Mouse (Mus musculus): Measurements from ENCODE around the gene Rplp0.
"Not testable (repeated sequence)": the region's sequence is repeated elsewhere in the genome, so short reads cannot be mapped to it uniquely, and the experiment has no call there.

Rplp0 gene

DNA sequence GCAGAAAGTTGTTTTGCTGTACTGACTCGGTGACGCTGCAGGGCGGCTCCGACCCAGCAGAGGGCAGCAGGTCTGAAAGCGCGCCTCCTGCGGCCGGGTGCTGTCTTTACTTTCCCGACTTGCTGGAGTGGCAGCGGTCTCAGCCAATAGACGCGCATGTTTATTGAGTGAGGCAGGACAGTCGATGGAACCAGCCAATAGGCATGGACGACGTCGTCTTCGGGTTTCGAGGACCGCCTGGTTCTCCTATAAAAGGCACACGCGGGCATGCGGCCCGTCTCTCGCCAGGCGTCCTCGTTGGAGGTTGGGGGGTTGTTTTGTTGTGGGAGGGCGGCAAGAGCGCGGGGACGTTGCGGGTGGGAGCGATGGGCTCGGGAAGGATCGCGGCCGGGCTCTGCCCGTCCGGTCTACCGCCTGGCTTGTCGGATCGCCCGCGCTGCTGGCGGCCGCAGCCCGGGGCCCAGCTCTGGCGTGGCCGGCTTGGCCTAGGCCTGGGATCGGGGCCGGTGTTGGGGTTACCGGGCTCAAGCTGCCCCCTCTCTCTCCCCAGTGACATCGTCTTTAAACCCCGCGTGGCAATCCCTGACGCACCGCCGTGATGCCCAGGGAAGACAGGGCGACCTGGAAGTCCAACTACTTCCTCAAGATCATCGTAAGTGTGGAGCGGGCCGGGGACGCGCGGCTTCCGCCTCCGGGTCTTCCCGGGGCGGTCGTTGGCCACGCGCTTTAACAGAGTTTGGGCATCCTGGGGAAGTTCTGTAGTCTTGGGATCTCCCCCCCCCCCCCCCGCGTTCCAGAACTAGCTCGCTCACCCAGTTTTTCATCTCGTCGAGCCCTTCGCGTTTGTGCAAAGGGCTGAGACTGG, at the start of gene Rplp0:
TSS of gene Rplp0 (plus strand) at position 231 of the 865 bp plus-strand sequence.
- DNase-seq = peak; percentile 98 to 100

DNA sequence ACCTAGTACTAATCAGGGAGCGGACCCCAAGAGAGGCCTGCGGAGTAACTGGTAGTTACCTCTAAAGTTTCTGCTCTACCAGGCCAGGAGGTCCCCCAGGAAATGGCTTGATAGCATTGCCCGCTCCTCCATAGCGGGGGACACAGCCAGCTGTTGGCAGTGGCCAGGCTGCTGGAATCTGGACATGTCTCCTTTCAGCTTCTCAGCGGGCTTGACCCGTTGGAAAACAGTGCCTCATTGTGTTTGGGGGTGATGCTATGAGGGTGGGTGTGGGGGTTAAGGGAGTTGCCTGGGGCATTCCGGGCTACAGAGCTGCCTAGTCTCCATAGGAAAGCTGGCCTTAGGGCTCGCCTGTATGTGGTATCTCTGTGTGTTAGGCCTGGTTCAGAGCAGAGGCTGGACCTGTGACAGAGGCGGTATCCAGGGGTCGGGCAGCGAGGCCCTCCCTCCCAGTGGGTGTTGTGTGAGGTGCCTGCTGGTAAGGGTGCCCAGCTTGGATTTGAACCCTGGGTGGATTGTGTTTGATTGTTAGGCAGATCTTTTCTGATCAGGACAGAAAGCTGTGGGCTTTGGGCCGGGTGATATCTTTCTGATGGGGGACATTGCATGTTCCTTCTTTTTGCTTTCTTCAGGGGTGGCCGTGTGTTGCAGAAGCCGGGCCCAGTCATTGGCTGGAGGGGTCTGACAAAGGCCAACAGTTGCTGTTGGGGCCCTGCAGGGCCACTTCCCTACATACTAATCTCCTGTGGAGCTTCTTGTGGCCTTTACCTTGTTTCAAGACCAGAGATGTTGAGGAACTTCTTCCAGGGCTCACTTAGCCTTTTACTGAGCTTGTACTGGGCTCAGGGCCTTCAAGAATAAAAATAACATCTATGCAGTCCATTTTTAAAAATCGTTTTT, 49.2 kb upstream of the Rplp0 start:
- DNase-seq = no peak

DNA sequence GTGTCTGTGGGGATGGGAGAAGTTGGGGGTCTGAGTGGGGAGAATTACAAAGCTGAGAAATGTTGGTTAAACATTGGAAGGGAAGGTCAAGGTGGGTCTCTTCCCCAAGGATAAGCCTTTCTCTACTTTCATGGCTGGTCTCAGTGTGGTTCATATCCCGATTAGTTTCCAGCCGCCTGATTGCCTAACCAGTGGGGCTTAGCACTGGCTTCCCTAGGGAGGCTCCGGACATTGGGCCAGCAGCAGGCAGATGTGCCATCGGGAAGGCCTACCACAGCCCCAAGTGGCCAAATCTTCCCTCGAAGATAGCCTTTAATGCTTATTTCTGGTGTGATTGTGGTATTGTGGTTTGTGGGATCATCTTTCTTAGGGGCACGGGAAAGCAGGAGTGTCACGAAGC, 46.9 kb upstream of the Rplp0 start:
- DNase-seq = no peak

DNA sequence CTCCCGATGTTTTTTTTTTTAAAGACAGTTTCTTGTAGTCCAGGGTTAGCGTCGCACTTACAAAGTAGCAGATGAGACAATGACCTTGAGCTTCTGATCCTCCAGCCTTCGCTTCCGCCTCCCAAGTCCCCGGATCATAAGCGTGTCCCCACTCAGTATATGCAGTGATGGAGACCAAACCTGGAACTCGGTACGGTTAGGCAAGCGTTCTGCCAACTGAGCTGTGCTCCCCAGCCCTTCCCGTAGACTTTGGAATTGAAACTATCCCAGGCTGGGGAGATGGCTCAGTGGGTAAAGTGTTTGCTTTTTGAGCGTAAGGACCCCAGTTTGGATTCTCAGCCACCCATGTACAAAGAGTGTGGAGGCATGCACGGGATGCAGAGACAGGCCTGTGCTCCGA, 46.0 kb upstream of the Rplp0 start:
- no peak for DNase-seq

DNA sequence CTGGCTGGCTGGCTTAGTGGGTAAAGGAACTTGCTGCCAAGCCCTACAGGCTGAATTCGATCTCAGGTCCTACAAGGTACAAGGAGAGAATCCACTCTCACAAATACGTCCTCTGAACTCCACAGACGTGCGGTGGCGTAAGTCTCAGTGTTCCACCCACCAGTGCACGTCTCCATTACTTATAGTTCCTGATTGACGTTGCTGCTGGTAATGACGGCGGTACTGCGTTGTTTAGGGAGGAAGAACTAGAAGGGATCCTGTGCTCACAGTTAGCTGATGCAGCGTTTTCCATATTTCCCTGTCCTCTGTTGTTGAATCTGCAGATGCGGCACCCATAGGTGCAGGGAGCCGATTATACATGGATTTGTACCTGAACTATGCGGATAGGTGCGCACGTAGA, 45.5 kb upstream of the Rplp0 start:
- DNase-seq = no peak

DNA sequence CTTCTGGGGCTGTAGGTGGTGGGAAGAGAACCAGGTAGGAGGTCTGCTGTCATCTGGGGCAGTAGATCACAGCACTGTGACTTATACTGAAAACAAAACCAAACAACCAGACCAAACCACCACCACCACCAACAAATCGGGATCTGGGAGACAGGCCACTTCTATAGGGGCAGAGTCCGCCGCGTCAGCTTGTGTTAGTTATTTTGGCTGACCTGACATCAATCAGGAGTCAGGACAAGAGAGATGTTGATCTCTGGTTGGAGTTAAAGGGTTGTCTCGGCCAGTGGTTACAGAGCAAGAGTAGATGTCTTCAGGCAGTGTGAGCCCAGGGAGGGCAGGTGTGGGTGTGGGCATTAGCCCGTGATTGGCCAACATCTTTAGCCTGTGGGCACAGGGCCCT, 44.9 kb upstream of the Rplp0 start:
- no peak for DNase-seq

DNA sequence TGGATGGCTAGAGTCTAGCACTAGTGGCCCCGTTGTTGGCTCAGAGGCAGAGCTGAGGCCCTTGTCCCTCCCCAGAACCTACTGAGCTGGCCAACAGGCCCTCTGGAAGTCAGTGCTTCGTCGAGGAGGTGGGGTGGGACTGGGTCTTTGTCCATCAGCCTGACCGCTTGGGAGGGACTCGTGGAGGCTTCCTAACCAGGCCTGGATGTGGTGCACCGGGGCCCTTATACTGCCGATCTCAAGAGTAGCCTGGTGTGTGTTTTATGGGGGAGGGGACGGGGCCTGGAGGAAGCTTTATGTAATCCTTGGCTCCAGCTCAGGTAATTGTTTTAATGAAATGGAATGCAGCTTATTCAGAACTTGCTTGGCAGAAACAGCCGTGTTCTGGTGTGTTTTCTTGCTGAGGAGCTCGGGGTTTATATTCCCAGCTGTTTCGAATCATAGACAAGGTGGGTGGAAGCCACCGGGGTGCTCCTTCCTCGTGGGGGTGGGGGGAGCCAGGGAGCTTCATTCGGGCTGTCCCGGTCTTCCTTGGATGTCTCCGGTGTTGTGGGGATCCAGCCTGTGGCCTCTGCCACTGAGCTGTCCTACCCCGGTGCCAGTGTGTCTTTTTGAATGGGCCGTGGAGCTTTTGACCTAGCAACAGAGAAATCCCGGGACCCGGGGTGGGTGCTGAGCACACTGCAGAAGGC, 44.2 kb upstream of the Rplp0 start:
- no peak for DNase-seq

DNA sequence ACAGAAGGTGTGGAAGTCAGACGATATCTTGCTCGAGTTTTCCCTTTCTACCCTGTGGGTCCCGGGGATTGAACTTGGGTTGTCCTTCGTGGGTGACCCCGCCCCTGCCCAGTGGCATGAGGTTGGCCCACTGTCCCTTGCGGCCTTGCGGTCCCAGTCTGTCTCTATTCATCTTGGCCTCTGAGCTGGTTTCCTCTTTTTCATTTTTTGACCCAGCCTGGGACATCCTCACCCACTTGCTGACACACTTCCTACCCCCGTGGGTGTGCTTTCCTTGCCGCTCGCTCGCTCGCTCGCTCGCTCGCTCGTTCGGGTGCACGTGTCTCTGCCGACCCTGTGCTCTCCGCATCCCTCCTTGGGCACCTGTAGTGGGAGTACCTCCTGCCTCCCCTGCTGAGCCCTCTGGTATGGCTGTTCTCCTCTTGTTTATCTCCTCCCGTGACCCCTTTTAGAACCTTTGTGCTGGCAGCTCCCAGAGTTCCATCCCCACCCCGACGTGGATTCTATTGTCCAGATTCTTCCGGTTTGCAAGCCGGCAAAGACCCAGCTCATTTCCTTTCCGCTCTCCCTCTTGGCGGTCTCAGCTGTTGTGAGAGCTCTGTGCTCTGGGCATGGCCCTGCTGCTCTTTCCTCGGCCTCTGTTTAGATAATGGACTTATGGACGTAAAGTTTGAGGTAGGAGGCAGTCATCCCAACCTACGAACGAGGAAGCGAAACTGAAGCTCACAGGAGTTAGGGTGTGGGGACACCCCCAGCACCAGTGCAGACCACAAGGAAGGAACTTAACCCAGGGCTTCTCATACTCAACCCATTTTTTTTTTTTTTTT, 43.0 kb upstream of the Rplp0 start:
- no peak for DNase-seq

DNA sequence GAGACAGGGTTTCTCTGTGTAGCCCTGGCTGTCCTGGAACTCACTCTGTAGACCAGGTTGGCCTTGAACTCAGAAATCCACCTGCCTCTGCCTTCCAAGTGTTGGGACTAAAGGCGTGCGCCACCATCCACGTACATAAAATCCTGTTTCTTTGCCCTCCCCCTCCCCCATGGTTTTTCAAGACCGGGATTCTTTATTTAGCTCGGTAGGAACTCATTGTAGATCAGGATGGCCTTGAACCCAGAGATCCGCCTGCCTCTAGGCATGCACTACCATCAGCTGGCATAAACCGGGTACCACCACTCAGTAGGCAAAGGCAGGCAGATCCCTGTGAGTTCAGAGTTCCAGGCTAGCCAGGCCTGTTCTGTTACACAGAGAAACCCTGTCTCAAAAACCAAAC, 42.4 kb upstream of the Rplp0 start:
- no peak for DNase-seq

DNA sequence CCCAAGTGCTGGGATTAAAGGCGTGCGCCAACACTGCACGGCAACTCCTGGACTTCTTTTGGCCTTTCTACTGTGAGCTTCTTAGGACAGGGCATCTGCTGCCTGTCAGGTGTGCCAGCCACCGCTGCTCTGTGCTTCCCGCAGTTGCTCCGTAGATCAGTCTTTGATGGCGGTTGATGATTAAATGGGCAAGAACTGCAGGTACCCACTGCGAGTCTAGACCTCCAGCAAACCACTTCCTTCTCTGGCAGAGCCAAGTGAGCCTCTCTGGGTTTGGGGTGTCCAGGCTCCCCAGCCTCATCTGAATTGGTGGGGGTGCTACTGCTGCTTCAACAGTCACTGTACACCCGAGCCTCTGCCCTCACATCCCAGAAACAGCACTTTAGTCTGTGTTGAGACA, 41.8 kb upstream of the Rplp0 start:
- no peak for DNase-seq

DNA sequence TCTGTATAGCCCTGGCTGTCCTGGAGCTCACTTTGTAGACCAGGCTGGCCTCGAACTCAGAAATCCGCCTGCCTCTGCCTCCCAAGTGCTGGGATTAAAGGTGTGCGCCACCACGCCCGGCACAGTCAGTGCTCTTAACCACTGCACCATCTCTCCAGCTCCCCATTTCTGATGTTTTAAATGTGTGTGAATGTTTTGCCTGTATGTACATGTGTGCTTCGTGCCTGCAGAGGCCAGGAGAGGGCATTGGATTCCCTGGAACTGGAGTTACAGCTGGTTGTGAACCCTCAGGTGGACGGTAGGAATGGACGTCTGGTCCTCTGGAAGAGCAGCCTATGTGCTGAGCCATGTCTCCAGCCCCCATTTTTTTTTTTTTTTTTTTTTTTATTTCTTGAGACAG, 41.1 kb upstream of the Rplp0 start:
- not testable (repeated sequence) for DNase-seq

DNA sequence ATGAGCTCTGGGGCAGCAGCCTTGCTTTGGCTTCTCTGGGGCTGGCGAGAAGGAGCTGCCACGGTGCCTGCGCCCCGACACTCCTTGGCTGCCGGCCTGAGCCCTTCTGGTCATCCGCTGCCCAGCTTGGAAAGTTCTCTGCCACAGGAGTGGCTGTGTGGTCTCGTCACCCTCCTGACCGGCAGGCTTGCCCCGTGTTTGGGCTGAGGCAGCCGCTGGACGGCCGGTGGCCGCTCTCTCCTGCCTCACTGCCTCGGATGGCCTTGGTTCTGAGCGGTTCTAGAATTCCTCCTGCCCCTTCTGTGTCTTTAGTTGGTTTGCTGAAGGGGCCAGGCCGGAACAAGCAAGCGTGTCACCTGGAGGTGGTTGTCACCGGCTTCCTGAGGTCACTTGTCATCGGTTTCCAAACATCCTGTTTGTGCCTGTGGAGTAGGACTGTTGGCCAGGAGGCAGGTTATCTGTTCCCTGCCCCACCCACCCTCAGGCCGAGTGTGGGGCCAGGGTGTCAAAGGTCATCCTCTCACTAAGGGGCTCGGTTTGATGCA, 38.9 kb upstream of the Rplp0 start:
- peak; percentile 60 to 63 for DNase-seq

DNA sequence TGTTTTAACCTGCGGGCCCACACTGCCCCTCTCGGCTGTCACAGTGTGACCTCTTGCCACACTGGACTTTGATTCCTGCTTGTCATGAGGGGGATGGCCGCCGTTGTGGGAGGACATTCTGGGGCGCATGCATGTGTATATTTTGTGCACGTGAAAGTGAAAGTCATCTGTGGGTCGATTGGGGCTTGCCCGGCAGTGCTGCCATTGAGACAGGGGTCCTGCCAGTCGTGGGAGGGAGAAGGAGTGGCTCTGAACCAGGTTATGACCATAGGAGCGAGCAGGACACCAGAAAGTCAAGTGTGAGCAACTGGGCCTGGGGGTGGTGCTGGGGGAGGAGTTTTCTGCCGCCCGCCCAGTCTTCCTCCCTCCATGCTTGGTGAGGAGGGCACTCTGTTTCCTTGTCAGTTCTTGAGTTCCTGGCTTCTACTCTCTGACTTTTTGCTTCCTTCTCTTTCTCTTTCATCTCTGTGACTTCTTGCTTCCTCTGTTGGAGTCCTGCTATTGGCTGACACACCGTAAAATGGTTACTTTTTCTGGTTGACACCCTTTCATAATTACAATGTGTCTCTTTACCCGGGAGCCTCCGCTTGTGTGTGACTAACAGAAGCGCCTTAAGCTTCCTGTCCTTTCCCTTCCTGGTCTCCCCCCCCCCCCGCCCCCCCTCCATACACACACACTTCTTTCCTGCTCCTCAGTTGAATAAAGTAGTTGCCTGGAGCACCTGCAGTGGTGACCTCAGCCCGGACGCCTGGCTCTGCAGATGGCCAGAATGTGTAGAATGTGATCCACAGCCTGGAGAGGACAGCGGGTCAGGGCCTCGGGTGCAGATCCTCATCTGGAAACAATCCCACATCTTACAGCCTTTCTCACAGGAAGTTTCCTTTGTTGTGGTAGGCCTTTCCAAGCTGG, 37.5 kb upstream of the Rplp0 start:
- no peak for DNase-seq

DNA sequence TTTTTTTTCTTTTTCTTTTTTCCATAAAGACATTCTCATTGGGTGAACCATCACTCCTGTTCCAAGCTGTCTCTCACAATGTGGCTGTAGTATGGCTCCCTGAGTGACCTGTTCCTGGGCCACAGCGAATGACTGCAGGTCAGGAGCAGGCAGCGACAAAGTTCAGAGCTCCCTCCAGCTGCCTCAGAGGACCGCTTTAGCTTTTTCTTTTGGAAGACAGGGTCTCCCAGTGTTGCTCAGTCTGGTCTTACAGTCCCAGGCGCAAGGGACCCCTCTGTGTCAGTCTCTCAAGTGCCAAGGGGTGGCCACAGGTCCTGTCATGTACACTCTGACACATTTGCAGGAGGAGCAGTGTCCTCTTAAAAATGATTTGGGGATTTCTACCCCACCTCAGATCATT, 36.7 kb upstream of the Rplp0 start:
- DNase-seq = no peak

DNA sequence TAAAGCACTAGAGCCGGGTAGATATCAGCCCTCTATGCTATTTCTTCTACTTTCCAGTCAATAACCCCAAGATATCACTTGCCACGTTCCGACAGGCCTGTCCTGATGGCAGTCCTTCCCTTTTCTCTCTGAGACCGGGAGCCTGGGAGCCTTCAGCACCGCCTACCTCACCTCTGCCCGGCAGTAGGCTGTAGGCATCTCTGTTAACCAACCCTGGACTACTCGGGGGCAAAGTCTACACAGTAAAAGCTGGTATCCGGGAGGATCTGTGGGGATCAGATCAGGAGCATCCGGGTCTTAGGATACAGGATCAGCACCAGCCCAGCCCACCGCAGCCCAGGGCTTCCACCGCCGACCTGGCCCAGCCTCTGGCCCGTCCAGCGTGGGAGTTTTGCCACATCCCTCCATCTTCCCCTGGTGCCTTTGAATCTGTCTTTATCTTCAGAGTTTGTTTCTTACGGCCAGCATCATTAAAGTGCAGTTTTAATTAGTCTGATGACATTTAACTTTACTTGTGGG, 36.2 kb upstream of the Rplp0 start:
- no peak for DNase-seq

DNA sequence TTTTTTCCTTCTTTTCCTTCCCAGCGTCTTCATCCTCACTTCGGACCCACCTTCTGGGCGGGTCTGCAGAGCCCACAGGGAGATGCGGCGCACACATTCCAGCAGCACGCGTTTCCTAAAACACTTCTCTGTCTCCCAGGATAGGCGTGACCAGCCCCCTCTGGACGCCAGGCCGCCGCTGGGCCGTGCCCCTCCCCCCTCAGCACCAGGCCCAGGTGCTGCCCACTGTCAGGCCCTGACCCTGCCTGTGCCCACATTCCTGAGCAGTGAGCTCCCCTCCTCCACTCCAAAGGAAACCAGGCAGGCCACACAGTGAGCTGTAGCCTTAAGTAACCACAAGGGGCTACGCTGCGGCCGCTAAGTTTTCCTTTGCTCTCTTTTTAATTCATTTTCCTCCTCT, 35.3 kb upstream of the Rplp0 start:
- DNase-seq = no peak

DNA sequence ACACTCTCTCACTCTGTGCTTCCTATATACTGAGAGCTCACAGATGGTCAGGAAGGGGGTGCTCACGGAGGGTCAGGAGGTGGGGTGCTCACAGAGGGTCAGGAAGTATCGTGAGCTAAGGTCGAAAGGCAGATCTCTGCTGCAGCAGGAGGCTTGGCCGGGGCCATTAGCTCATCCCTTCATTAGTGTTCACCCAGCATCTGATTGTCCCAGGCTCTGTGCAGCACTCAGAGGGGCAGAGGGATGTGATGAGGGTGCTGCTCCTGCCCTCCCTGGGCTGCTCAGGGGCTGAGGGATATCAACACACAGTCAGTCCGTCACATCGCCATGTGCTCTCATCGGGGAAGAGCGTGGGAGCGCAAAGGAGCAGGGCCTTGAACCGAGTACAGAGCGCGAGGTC, 34.8 kb upstream of the Rplp0 start:
- DNase-seq = no peak

DNA sequence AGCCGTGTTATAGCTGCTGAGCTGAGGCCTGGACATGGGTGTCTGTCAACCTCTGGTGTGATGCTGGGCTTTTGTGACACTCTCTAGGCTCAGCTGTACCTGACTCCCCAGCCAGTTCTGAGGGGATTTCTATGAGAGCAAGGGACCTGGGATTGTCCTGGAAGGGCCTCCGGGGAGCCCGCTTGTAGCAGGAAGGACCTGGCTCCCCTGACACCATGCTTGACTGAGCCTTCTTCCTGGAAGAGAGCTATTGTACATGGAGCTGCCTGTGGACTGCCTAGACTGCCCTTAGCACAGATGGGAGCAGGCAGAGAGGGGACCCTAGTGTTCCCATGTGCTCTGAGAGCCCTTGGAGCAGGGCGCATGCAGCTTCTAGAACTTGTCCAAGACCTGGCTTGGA, 33.9 kb upstream of the Rplp0 start:
- no peak for DNase-seq

DNA sequence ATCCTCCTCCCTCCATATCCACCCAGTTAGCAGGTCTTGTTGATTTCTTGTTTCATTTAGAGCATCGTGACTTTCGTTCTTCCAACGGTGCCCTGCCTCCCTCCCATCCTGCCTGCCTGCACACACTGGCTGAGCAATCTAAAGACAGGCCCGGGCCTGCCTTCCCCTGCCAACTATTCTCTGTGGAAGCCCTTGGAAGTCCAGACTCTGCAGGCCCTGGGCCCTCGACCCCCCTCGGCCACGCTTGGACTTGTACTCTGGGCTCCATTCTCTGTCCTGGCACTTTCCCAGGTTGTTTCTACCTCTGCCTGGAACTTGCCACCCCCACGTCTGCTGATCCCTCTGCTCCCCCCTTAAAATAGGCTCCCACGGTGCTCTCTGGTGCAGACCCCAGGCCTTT, 33.3 kb upstream of the Rplp0 start:
- no peak for DNase-seq

DNA sequence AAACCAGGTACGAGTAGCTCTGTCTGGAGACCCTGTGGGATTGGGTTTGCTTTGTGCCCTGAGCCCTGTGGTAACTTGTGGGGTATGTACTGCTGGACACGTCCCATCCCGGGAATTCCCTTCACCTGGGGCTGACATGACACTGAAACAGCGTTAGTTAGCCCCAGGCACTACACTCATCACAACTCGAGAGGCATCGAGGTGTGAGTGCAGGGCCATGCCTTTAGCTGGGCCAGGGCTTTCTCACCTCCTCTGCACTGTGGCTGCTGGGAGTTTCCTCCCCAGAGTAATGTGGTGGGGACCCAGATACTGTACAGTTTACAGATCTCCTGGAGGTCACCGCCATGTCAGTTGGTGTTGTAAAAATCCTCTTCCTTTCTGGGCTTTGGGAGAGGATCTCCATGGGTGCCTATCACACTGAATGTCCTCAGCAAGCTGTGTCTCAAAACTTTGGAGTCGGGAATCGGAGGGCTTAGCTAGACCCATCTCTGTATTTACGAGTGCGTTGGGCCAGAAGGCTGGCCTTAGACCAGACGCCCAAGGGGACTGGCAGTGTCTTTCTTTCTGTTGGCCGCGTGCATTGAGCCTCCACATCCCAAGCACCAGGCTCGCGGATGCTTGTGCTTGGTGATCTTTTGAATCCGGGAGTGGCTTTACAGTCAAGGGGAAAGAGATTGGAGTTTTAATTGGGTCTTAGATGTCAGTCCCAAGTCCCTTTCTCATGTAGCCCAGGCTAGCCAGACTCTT, 32.6 kb upstream of the Rplp0 start:
- no peak for DNase-seq
